Mouse (Mus musculus) stomach, postnatal 0 days (tissue): ENCODE results near the gene Rps21.
"Not testable (repeated sequence)": the region's sequence is repeated elsewhere in the genome, so short reads cannot be mapped to it uniquely, and the experiment has no call there.

Experiments used
- CTCF ChIP-seq: IDR thresholded peaks from 2 replicates; pipeline ENCODE4 v1.5.1; 2016; ENCODE audit warnings: antibody characterized with exemption, low read depth, mild to moderate bottlenecking, moderate library complexity
- EP300 ChIP-seq: optimal IDR thresholded peaks from 2 replicates; pipeline ENCODE3; 2016; ENCODE audit warnings: antibody characterized with exemption

DNA sequence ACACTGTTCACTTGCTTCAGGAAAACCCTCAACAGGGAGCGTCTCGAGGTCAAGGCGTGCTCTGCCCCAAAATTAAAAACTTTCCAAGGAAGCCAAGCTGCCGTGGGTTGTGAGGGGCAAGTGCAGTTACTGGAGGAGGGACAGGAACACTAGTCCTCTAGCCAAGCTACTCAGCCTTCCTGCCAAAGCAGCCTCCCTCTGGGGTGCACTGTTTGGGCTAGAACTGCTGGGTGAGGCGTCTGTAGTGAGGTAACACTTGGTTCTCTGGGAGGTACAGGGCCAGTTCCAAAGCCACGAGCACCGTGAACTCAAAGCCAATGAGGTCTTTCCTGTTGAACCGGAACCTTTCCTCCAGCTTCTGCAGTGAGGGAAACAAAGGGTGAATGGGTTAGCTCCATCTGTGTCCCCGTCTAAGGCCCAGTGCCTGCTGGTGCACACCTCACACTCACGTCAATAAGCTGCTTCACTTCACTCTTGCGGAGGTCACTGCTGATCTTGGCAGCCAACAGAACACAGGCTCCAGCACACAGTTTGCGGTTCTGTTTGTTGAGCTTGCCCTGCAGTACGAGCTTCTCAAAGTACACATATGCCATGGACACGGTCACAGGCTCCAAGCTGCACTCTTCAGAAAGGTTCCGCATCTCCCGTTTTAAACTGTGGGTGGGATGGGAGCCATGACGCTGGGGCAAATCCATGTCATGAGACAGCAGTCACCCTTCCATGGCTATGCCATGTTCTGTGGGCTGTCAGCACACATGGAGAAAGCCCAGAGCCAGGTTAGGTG, 2.8 kb downstream of the Rps21 start:
- not testable (repeated sequence) for TF ChIP-seq CTCF, EP300
